Mouse (Mus musculus): ENCODE data around the gene Gbx1.

- TF ChIP-seq CTCF (IDR thresholded peaks at IDR 0.05; ENCODE audit: extremely low read depth, insufficient read length, insufficient replicate concordance, low read depth, low read length) (no peak), POLR2A (IDR thresholded peaks at IDR 0.05; ENCODE audit: low read depth, low read length) (no peak)
Measured at GRCm38 (mm10) chr5:24455613-24456012, 71.4 kb downstream of the Gbx1 start.
